Mouse (Mus musculus): ENCODE results near the gene Tmppe. TPM values are rescaled to one million over a fixed set of nuclear protein-coding genes. Genes with fewer than 3 reads are reported as not detected.

Gene Tmppe
- polyA plus RNA-seq, 1 experiment from 2014 or later: 10.5 TPM

DNA sequence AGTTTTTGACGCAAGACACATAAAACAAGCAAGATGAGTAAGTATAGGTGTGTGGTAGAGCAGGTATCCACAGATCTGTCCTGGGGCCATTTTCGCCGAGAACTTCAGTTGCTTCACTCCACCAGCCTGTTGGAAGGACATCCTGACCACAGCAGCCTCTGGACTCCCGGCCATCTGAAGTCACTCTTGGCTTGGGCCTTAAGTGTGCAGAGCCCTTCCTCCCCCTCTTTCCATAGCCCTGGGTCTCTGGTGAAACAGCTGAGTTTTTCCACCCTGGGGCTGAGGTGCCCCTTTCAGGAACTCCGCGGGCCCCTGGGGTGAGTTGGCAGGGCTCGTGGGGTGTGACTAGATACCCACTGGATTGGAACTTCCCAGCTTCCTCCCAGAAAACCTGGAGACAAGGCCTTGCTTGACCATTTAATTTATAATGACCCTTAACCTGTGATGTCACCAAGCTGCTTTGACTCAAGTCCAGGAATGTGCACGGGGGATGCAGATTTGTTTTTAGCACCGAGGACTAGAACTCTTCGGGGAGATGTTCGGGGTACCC, 9.5 kb downstream of the Tmppe start:
- Histone ChIP-seq H3K9ac (ENCODE audit: low read depth, low read length) (no peak overlapping the region), H3K27me3 (replicated peaks; ENCODE audit: control insufficient read depth, insufficient read depth, low read length) (no peaks in the 10 kb centered on the region), H3K27ac (ENCODE audit: low read depth, low read length) (no peak overlapping the region), H3K36me3 (ENCODE audit: control insufficient read depth, insufficient read depth, low read length) (peaks cover 17% of the 10 kb centered on the region), H3K4me1 (ENCODE audit: control insufficient read depth, insufficient read depth, low read depth, low read length) (no peaks in the 10 kb centered on the region), H3K4me2 (ENCODE audit: low read length) (no peak overlapping the region), H3K9me3 (ENCODE audit: control insufficient read depth, low read length) (no peaks in the 10 kb centered on the region), H3K4me3 (ENCODE audit: low read length) (no peak overlapping the region)
- ATAC-seq: no peak
- WGBS: 95% methylated on average over 11 of the region's 11 CpGs

DNA sequence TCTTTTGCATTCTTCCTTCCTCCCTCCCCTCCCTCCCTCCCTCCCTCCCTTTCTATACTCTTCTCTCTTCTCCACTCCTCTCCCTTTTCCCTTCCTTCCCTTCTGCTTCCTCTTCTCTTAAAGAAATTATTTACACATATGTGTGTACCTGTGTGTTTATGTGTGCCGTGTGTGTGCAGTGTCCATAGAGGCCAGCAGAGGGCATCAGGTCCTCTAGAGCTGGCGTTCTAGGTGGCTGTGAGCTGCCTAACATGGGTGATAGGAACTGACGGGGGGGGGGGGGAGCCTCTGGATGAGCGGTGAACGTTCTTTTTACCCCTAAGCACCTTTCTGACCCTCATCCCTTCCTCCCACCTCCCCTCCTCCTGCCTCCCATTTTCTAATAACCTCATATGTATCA, 10.4 kb downstream of the Tmppe start:
- 81% methylated on average over 5 of the region's 5 CpGs for WGBS
- no peak overlapping the region for H3K4me3 ChIP-seq (ENCODE audit: low read length)
- no peak overlapping the region for H3K9ac ChIP-seq (ENCODE audit: low read depth, low read length)
- peaks cover 12% of the 10 kb centered on the region; the same call in 1 of the 2 replicates for H3K36me3 ChIP-seq (ENCODE audit: control insufficient read depth, insufficient read depth, low read length)
- no peak for ATAC-seq
- H3K4me1 ChIP-seq (ENCODE audit: control insufficient read depth, insufficient read depth, low read depth, low read length): no peaks in the 10 kb centered on the region
- H3K27me3 ChIP-seq (replicated peaks; ENCODE audit: control insufficient read depth, insufficient read depth, low read length): no peaks in the 10 kb centered on the region
- no peak overlapping the region for H3K27ac ChIP-seq (ENCODE audit: low read depth, low read length)
- no peak overlapping the region for H3K4me2 ChIP-seq (ENCODE audit: low read length)
- H3K9me3 ChIP-seq (ENCODE audit: control insufficient read depth, low read length): no peaks in the 10 kb centered on the region

GRCm38 (mm10) chr9:114412406-114412805, 11.5 kb downstream of the Tmppe start:
- Histone ChIP-seq H3K4me3 (ENCODE audit: low read length) (no peak overlapping the region), H3K4me2 (ENCODE audit: low read length) (no peak overlapping the region), H3K4me1 (ENCODE audit: control insufficient read depth, insufficient read depth, low read depth, low read length) (no peaks in the 10 kb centered on the region), H3K27ac (ENCODE audit: low read depth, low read length) (no peak overlapping the region), H3K9me3 (ENCODE audit: control insufficient read depth, low read length) (no peaks in the 10 kb centered on the region), H3K36me3 (ENCODE audit: control insufficient read depth, insufficient read depth, low read length) (peaks cover 9% of the 10 kb centered on the region; the same call in 1 of the 2 replicates), H3K9ac (ENCODE audit: low read depth, low read length) (no peak overlapping the region), H3K27me3 (replicated peaks; ENCODE audit: control insufficient read depth, insufficient read depth, low read length) (no peaks in the 10 kb centered on the region)
- WGBS: 95% methylated on average over 9 of the region's 9 CpGs
- ATAC-seq: no peak

DNA sequence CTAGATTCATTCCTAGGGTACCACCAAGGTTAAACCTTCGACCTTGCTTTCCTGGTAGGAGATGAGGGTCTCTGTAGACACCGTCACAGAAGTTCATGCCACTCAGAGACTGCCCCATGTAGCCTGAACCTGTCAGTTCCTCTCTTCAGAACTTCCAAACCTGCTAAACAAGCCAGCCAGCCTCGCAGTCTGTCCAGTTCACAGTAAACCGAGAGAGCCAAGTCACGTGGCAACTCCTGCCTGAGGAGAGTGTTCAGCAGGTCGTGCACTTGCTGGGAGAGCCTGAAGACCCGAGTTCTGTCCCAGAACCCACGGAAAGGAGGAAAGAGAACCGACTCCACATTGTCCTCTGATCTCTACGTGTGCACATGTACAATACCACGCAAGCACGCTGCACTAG, 13.0 kb downstream of the Tmppe start:
- H3K4me3 ChIP-seq (ENCODE audit: low read length): no peak overlapping the region
- no peak for ATAC-seq
- H3K9me3 ChIP-seq (ENCODE audit: control insufficient read depth, low read length): no peaks in the 10 kb centered on the region
- H3K27me3 ChIP-seq (replicated peaks; ENCODE audit: control insufficient read depth, insufficient read depth, low read length): no peaks in the 10 kb centered on the region
- H3K27ac ChIP-seq (ENCODE audit: low read depth, low read length): no peak overlapping the region
- WGBS: 93% methylated on average over 12 of the region's 12 CpGs
- no peaks in the 10 kb centered on the region for H3K4me1 ChIP-seq (ENCODE audit: control insufficient read depth, insufficient read depth, low read depth, low read length)
- H3K9ac ChIP-seq (ENCODE audit: low read depth, low read length): no peak overlapping the region
- no peak overlapping the region for H3K4me2 ChIP-seq (ENCODE audit: low read length)
- H3K36me3 ChIP-seq (ENCODE audit: control insufficient read depth, insufficient read depth, low read length): peaks cover 9% of the 10 kb centered on the region; the same call in 1 of the 2 replicates

GRCm38 (mm10) chr9:114415701-114416100, 14.8 kb downstream of the Tmppe start:
- H3K4me3 ChIP-seq (ENCODE audit: low read length): no peak overlapping the region
- WGBS: 22% methylated on average over 11 of the region's 11 CpGs
- ATAC-seq: no peak

DNA sequence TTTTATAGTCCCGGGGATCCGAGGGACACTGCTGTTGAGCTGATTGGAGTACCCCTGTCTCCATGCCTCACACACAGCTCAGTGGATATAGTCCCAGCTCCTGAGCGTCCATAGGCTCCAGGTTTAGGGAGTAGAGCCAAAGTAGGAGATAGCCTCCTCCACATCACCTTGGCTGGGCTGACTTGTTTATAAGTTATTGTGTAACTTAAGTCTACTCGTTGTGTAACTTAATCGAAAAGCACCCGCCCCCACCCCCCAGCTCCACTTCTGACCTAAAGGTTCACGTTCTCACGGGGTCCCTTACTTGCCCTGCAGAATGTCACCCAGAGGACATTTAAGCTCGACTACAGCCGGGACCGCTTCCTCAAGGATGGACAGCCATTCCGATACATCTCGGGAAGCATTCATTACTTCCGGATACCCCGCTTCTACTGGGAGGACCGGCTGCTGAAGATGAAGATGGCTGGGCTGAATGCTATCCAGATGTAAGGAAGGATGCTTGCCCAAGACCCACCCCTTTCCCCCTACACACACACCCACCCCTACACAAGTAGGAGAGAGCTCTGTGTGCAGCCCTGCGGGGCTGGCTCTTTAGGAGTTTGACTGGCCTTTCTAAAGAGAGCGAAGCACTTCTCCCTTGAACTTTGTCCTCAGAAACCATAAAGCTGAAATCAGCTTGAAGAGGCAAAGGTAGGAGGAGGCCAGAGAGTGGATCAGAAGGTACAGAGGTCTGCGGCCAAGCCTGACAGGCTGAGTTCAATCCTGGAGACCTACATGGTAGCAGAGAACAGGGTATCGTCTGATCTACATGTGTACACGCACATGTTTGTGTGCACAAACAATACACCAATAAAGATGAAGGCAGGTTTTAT, 16.0 kb downstream of the Tmppe start:
- H3K27ac ChIP-seq (ENCODE audit: low read depth, low read length): no peak overlapping the region
- 92% methylated on average over 21 of the region's 21 CpGs for WGBS
- ATAC-seq: no peak
- no peak overlapping the region for H3K4me2 ChIP-seq (ENCODE audit: low read length)
- H3K4me1 ChIP-seq (ENCODE audit: control insufficient read depth, insufficient read depth, low read depth, low read length): no peaks in the 10 kb centered on the region
- H3K4me3 ChIP-seq (ENCODE audit: low read length): no peak overlapping the region
- peaks cover 5% of the 10 kb centered on the region; the same call in 1 of the 2 replicates for H3K36me3 ChIP-seq (ENCODE audit: control insufficient read depth, insufficient read depth, low read length)
- no peak overlapping the region for H3K9ac ChIP-seq (ENCODE audit: low read depth, low read length)
- no peaks in the 10 kb centered on the region for H3K9me3 ChIP-seq (ENCODE audit: control insufficient read depth, low read length)
- H3K27me3 ChIP-seq (replicated peaks; ENCODE audit: control insufficient read depth, insufficient read depth, low read length): no peaks in the 10 kb centered on the region

More at GRCm38 (mm10) chr9:114415701-114416100, 14.8 kb downstream of the Tmppe start:
- H3K27ac ChIP-seq (ENCODE audit: low read depth, low read length): no peak overlapping the region
- H3K4me1 ChIP-seq (ENCODE audit: control insufficient read depth, insufficient read depth, low read depth, low read length): no peaks in the 10 kb centered on the region
- no peaks in the 10 kb centered on the region for H3K27me3 ChIP-seq (replicated peaks; ENCODE audit: control insufficient read depth, insufficient read depth, low read length)
- no peak overlapping the region for H3K4me2 ChIP-seq (ENCODE audit: low read length)
- no peaks in the 10 kb centered on the region for H3K9me3 ChIP-seq (ENCODE audit: control insufficient read depth, low read length)
- H3K9ac ChIP-seq (ENCODE audit: low read depth, low read length): no peak overlapping the region
- peaks cover 3% of the 10 kb centered on the region; the same call in 1 of the 2 replicates for H3K36me3 ChIP-seq (ENCODE audit: control insufficient read depth, insufficient read depth, low read length)

DNA sequence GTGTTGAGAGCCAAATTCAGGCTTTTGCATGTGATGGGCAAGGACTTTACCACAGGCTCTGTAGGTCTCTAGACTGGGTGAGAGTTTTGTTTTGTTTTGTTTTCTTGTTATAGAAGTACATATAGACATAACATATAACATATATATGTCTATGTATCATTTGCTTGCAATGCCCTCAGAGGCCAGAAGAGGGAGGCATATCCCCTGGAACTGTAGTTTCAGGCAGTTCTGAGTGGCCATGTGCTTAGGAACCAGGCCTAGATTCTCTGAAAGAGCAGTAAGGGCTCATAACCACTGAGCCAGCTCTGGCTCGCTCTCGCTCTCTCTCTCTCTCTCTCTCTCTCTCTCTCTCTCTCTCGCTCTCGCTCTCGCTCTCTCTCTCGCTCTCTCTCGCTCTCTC, 17.3 kb downstream of the Tmppe start:
- Histone ChIP-seq H3K27me3 (replicated peaks; ENCODE audit: control insufficient read depth, insufficient read depth, low read length) (no peaks in the 10 kb centered on the region), H3K9me3 (ENCODE audit: control insufficient read depth, low read length) (no peaks in the 10 kb centered on the region), H3K4me2 (ENCODE audit: low read length) (no peak overlapping the region), H3K4me1 (ENCODE audit: control insufficient read depth, insufficient read depth, low read depth, low read length) (no peaks in the 10 kb centered on the region), H3K4me3 (ENCODE audit: low read length) (no peak overlapping the region), H3K27ac (ENCODE audit: low read depth, low read length) (no peak overlapping the region), H3K36me3 (ENCODE audit: control insufficient read depth, insufficient read depth, low read length) (peaks cover 5% of the 10 kb centered on the region; the same call in 1 of the 2 replicates), H3K9ac (ENCODE audit: low read depth, low read length) (no peak overlapping the region)
- ATAC-seq: no peak
- WGBS: 81% methylated on average over 7 of the region's 7 CpGs

DNA sequence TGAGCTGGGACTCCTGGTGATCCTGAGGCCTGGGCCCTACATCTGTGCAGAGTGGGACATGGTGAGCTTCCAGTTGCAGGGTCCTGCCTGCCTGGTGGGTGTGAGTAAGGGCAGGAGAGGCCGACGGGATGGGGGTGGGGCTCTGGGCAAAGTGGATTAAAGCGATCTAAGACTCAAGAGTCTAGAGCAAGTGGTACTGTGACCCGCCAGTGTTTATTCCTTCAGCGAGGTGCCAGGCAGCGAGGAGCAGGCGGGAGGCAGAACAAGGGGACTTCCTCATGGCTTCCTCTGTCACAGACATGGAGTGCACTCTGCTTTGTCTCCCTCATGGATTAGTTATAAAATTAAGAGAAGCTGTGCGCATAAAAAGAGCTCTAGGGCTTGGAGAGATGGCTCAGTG, 19.5 kb downstream of the Tmppe start:
- Histone ChIP-seq H3K4me2 (ENCODE audit: low read length) (no peak overlapping the region), H3K4me3 (ENCODE audit: low read length) (no peak overlapping the region), H3K27me3 (replicated peaks; ENCODE audit: control insufficient read depth, insufficient read depth, low read length) (no peaks in the 10 kb centered on the region), H3K4me1 (ENCODE audit: control insufficient read depth, insufficient read depth, low read depth, low read length) (no peaks in the 10 kb centered on the region), H3K27ac (ENCODE audit: low read depth, low read length) (no peak overlapping the region), H3K36me3 (ENCODE audit: control insufficient read depth, insufficient read depth, low read length) (0 out of 2 replicates have a peak, but pooled peaks cover 4% of the 10 kb centered on the region), H3K9me3 (ENCODE audit: control insufficient read depth, low read length) (no peaks in the 10 kb centered on the region), H3K9ac (ENCODE audit: low read depth, low read length) (no peak overlapping the region)
- no peak for ATAC-seq
- WGBS: 93% methylated on average over 8 of the region's 8 CpGs

DNA sequence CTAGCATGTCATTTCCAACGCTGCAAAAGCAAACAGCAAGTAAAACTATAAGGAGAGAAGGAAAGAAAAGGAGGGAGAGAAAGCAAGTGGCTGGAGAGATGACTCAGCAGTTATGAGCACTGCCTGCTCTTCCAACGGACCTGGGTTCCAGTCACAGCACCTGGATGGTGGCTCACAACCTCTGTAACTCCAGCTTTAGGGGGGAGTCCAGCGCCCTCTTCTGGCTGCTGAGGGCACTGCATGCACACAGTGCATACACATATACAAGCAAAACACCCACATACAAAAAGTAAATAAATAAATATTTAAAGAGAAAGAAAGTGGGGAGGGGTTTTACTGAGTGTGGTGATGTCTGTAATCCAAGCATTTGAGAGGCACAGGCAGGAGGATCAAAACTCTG, 20.1 kb downstream of the Tmppe start:
- Histone ChIP-seq H3K27ac (ENCODE audit: low read depth, low read length) (no peak overlapping the region), H3K36me3 (ENCODE audit: control insufficient read depth, insufficient read depth, low read length) (0 out of 2 replicates have a peak, but pooled peaks cover 5% of the 10 kb centered on the region), H3K4me3 (ENCODE audit: low read length) (no peak overlapping the region), H3K9me3 (ENCODE audit: control insufficient read depth, low read length) (no peaks in the 10 kb centered on the region), H3K4me2 (ENCODE audit: low read length) (no peak overlapping the region), H3K9ac (ENCODE audit: low read depth, low read length) (no peak overlapping the region), H3K27me3 (replicated peaks; ENCODE audit: control insufficient read depth, insufficient read depth, low read length) (no peaks in the 10 kb centered on the region), H3K4me1 (ENCODE audit: control insufficient read depth, insufficient read depth, low read depth, low read length) (no peaks in the 10 kb centered on the region)
- 75% methylated on average over 3 of the region's 3 CpGs for WGBS
- ATAC-seq: no peak

Measured in hindbrain, embryonic 16.5 days (tissue).